Mouse (Mus musculus) liver, postnatal 0 days (tissue): ENCODE measurements around the gene Ppp3cb.

ENCODE experiments used
- CTCF ChIP-seq: sonication (generic); IDR thresholded peaks from 2 replicates; pipeline ENCODE4 v1.5.1; 2016; ENCODE audit warnings: antibody characterized with exemption, low read depth
- EP300 ChIP-seq: IDR thresholded peaks from 2 replicates; pipeline ENCODE4 v1.6.1; 2016; ENCODE audit warnings: antibody characterized with exemption, low read depth, mild to moderate bottlenecking

- TF ChIP-seq EP300, result no peak
- peak; percentile 91 for TF ChIP-seq CTCF
These were observed 29.8 kb upstream of the Ppp3cb start for GRCm38 (mm10) chr14:20576179-20576578.
